Mouse (Mus musculus) heart, embryonic 11.5 days (tissue): ENCODE results near the gene Dok1. TPM values are rescaled to one million over a fixed set of nuclear protein-coding genes. Genes with fewer than 3 reads are reported as not detected.

ENCODE experiments used
- ATAC-seq: fragments of 200-750 bp; cut with Nextera tagmentation; replicated peaks from 2 replicates; pipeline ENCODE4 v1.8.0; 2017; ENCODE audit warnings: moderate library complexity; ENCODE audit not compliant: insufficient number of reproducible peaks, low FRiP score, low TSS enrichment
- H3K27ac ChIP-seq: fragments of 300-500 bp; sonication (generic); 2 replicates; pipeline ENCODE4 v1.5.1; 2014; ENCODE audit warnings: mild to moderate bottlenecking, low read depth, low read length
- H3K27me3 ChIP-seq: fragments of 300-500 bp; sonication (generic); 2 replicates; pipeline ENCODE4 v1.6.1; 2014; ENCODE audit warnings: mild to moderate bottlenecking, low read length, mixed read lengths; ENCODE audit not compliant: control insufficient read depth, insufficient read depth
- H3K36me3 ChIP-seq: fragments of 300-500 bp; sonication (generic); 2 replicates; pipeline ENCODE4 v1.6.1; 2014; ENCODE audit warnings: mild to moderate bottlenecking, low read length, moderate library complexity, mixed read lengths; ENCODE audit not compliant: control insufficient read depth, insufficient read depth
- H3K4me1 ChIP-seq: fragments of 300-500 bp; sonication (generic); 2 replicates; pipeline ENCODE4 v1.6.1; 2014; ENCODE audit warnings: low read length; ENCODE audit not compliant: control insufficient read depth, insufficient read depth
- H3K4me2 ChIP-seq: fragments of 300-500 bp; sonication (generic); 2 replicates; pipeline ENCODE4 v1.6.1; 2014; ENCODE audit warnings: mild to moderate bottlenecking, moderate library complexity
- H3K4me3 ChIP-seq: fragments of 300-500 bp; sonication (generic); 2 replicates; pipeline ENCODE4 v1.5.1; 2014; ENCODE audit warnings: low read depth, low read length
- H3K9ac ChIP-seq: fragments of 300-500 bp; sonication (generic); 2 replicates; pipeline ENCODE4 v1.6.1; 2014; ENCODE audit warnings: mild to moderate bottlenecking, low read depth, low read length, moderate library complexity
- H3K9me3 ChIP-seq: fragments of 300-500 bp; sonication (generic); replicated peaks from 2 replicates; pipeline ENCODE4 v1.6.1; 2016; ENCODE audit warnings: low read length; ENCODE audit not compliant: control insufficient read depth
- WGBS: fragments of 180-500 bp; shearing (Covaris S2); extraction: QIAGEN DNeasy Blood & Tissue Kit; methylation state at CpG from one replicate; pipeline ENCODE4 v1.1.7; 2014; ENCODE audit not compliant: insufficient replicate concordance; 5-methylcytosine and 5-hydroxymethylcytosine counted together
- polyA plus RNA-seq: library from polyadenylated mRNA; unstranded; fragments of >200 nt; fragmentation: Nextera tagmentation; extraction: Ambion mirVana; gene quantifications from 2 replicates; pipeline ENCODE4 v1.2.1, GENCODE M21; 2014

The Dok1 gene
- polyA plus RNA-seq, 1 experiment from 2014 or later: 6.8 TPM

DNA sequence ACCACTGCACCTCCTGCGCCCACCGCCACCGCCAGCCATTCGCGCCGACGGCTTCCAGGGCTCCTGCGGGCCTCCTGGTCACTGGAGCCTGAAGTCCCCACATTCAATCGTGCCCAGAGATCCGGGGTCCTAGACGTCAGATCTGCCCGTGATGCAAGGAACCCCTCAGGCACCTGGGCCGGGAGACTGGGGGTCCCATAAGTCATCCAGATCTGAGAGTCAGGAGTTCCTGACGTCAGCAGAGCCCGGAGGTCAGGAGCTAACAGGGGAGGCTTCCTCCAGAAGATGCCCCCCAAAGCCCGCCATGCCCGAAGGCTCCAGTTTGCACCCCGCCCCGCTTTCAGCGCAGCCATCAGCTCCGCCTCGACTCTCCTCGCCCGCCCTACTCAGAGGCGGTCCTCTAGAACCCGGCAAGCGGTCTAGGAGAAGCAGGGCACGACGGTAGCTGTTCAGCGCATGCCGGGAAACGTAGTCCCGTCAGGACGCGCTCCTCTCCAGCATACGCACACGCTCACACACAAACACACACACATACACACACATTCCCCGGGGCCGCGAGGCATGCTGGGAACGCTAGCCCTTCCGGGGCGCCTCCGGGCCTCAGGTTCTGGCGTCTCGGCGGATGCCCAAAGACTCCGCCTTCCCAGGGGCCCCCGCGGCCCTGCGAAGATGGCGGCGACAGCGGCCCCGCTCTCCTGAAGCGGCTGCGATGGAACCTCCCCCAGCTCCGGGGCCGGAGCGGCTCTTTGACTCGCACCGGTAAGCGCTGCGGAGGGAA lies 21.0 kb upstream of the Dok1 start, which contains the start of gene Aup1:
TSS of gene Aup1 (plus strand) at position 448 of the 778 bp plus-strand sequence.
- peaks cover 10% of the 10 kb centered on the region for H3K27me3 ChIP-seq
- peaks cover 17% of the 10 kb centered on the region for H3K4me1 ChIP-seq
- peaks cover 7% of the 10 kb centered on the region; the same call in 1 of the 2 replicates for H3K36me3 ChIP-seq
- H3K9me3 ChIP-seq: no peaks in the 10 kb centered on the region
- peak within 1 kb of the TSS; percentile 97 for H3K9ac ChIP-seq
- peak within 1 kb of the TSS; percentile 83 for H3K27ac ChIP-seq
- peak within 1 kb of the TSS; percentile 96 for H3K4me3 ChIP-seq
- WGBS: under 1% methylated on average over 63 of the region's 64 CpGs
- peak within 1 kb of the TSS; percentile 81 for H3K4me2 ChIP-seq
- peak; percentile 93 for ATAC-seq

DNA sequence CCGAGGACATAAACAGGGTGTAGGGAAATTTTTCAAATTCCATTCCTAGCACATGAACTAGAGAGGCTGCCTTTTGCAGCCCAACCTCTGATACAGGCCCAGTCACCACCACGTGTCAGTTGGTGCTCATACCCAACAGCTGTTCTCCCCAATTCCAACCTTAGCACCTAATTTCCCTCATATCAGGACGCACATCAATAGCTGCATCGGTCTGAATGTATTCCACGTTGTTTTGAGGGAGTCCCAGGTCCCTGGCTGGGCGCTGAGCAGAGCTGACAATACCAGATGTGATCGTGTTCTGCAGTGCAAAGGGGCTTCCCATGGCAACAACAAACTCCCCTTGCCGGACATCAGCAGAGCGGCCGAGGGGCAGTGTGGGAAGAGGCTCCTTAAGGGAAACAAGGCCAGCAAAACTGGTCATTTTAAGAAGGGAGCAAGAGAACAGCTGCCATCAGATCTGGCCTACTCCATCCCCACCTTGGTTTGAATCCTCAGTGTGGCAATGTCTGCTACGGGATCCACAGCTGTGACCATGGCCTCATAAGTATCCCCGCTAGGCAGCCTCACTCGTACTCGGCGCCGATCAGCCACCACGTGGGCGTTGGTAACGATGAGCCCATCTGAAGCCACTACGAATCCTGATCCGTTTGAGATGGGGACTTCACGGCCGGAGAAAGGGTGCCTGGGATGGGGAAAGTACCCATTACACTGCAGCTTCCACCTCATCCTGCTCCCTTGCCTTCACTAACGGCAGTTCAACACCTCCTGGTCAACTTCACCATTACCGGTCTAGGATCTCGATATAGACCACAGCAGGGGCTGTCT lies 20.1 kb upstream of the Dok1 start:
- Histone ChIP-seq H3K27ac (peak overlapping the region; percentile 83), H3K4me3 (peak overlapping the region; percentile 96), H3K4me2 (peak overlapping the region; percentile 81), H3K27me3 (peaks cover 18% of the 10 kb centered on the region), H3K9me3 (no peaks in the 10 kb centered on the region), H3K36me3 (peaks cover 7% of the 10 kb centered on the region; the same call in 1 of the 2 replicates), H3K9ac (peak overlapping the region; percentile 97), H3K4me1 (peaks cover 17% of the 10 kb centered on the region)
- WGBS: 2% methylated on average over 26 of the region's 26 CpGs
- no peak for ATAC-seq

DNA sequence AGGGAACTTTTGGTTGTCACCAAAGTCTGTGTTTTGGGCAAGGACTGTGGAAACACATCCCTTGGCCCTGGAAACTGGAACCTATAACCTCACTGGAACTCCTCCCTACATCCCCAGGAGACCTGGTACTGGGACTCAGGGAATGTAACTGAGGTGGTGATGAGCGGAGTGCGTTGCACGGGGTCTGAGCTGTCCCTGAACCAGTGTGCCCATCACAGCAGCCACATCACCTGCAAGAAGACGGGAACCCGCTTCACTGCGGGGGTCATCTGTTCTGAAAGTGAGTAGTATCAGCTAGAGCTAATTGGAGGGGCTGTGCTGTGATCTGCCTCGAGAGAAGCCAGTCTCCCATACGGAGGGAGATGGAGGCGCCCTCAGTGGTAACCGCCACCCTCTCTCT lies 16.1 kb upstream of the Dok1 start:
- H3K4me1 ChIP-seq: peaks cover 10% of the 10 kb centered on the region
- H3K4me2 ChIP-seq: no peak overlapping the region
- H3K27me3 ChIP-seq: peaks cover 18% of the 10 kb centered on the region
- no peak for ATAC-seq
- H3K36me3 ChIP-seq: 0 out of 2 replicates have a peak, but pooled peaks cover 3% of the 10 kb centered on the region
- 59% methylated on average over 10 of the region's 10 CpGs for WGBS
- no peak overlapping the region for H3K9ac ChIP-seq
- no peak overlapping the region for H3K4me3 ChIP-seq
- no peak overlapping the region for H3K27ac ChIP-seq
- H3K9me3 ChIP-seq: no peaks in the 10 kb centered on the region

DNA sequence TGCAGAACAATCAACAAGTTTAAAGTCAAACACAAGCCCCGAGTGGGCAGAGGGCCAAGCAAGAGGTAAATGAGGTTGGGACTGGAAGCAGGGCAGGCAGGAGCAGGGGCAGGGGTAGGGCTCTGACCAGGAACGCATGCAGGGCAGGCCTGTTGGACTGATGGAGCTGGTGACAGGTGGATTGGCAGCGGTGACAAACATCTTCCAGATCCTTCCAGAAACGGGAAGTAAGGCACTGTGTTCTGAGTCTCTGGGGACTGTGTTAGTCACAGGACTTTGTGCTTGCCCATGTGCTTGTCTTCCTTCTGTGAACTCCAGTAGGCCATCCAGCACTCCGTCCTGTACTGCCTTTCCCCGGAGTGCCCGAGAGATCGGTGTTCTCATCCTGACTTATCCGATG lies 11.5 kb upstream of the Dok1 start:
- H3K4me2 ChIP-seq: no peak overlapping the region
- WGBS: 39% methylated on average over 9 of the region's 9 CpGs
- ATAC-seq: peak; percentile 68

DNA sequence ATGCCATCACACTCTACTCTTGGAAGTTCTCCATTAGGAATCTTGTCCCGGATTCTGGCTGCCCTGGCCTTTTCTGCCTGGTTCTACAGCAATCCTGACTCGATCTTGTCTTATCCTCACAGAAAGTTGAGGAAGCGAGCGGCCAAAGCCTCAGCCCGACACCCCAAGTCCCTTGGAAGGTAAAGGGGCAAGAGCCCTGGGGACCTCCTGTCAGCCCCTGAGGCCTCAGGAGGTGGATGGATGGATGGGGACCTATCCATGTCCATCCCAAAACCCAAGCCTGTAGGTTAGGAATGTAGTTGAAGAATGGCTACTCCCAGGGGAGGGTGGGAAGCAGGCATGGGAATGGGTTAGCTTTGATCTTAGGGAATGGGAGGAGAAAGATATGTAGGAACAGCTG lies 10.7 kb upstream of the Dok1 start:
- no peak overlapping the region for H3K9ac ChIP-seq
- H3K27ac ChIP-seq: no peak overlapping the region

More for the DNA sequence above, 11.5 kb upstream of the Dok1 start:
- Histone ChIP-seq H3K9me3 (no peaks in the 10 kb centered on the region), H3K27ac (peak overlapping the region; percentile 54; the same call in 1 of the 2 replicates), H3K4me3 (no peak overlapping the region), H3K27me3 (peaks cover 22% of the 10 kb centered on the region), H3K36me3 (no peaks in the 10 kb centered on the region), H3K4me1 (peaks cover 11% of the 10 kb centered on the region), H3K9ac (no peak overlapping the region)

DNA sequence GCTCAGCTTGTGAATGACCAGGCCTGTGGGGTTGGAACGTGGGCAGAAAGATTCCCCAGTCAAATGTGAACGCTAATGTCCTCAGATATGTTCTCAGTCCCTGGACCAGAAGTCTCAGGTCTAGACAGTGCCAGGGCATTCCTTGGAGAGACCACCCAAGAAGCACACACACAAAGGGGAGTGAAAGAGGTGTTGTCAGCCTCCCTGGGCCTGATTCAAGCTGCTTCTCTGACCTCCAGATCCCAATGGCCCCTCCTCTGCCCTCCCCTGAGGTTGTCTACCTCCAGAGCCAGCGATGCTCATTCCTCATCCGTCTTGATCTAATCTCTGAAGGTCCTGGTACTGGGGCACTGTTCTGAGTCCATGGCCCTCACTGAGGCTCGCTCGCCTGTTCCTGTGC lies 10.3 kb upstream of the Dok1 start:
- WGBS: 54% methylated on average over 6 of the region's 6 CpGs
- Histone ChIP-seq H3K27me3 (peaks cover 11% of the 10 kb centered on the region), H3K4me3 (no peak overlapping the region), H3K9me3 (no peaks in the 10 kb centered on the region), H3K4me1 (peaks cover 13% of the 10 kb centered on the region), H3K9ac (no peak overlapping the region), H3K36me3 (no peaks in the 10 kb centered on the region), H3K4me2 (no peak overlapping the region), H3K27ac (no peak overlapping the region)
- no peak for ATAC-seq

More for the DNA sequence above, 10.7 kb upstream of the Dok1 start:
- Histone ChIP-seq H3K4me1 (peaks cover 11% of the 10 kb centered on the region), H3K9me3 (no peaks in the 10 kb centered on the region), H3K36me3 (no peaks in the 10 kb centered on the region), H3K4me3 (no peak overlapping the region), H3K27me3 (peaks cover 15% of the 10 kb centered on the region), H3K4me2 (no peak overlapping the region)
- WGBS: 76% methylated on average over 5 of the region's 5 CpGs
- ATAC-seq: no peak

DNA sequence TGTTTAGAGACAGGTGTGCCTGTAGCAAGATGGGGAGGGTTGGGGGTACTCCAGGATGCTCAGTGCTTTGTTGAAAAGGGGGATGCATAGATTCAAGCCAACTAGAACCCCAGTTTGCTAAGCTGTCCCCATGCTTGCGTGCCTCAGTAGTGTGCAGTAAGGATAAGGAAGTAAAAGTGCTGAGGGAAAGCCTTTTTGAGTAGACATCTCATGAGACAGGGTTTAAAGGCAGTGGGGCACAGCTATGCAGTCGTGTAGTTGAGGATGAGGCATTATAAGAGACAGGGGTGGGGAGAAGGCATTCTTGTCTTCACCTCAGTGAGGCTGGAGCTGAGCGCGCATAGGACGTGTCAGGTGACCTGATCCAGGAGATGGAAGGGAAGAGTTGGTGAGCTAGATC lies 7.3 kb upstream of the Dok1 start:
- no peak for ATAC-seq
- Histone ChIP-seq H3K27me3 (peaks cover 16% of the 10 kb centered on the region), H3K4me1 (peaks cover 15% of the 10 kb centered on the region), H3K36me3 (no peaks in the 10 kb centered on the region), H3K9me3 (no peaks in the 10 kb centered on the region), H3K4me2 (no peak overlapping the region), H3K27ac (no peak overlapping the region), H3K4me3 (no peak overlapping the region), H3K9ac (no peak overlapping the region)
- 75% methylated on average over 5 of the region's 5 CpGs for WGBS

DNA sequence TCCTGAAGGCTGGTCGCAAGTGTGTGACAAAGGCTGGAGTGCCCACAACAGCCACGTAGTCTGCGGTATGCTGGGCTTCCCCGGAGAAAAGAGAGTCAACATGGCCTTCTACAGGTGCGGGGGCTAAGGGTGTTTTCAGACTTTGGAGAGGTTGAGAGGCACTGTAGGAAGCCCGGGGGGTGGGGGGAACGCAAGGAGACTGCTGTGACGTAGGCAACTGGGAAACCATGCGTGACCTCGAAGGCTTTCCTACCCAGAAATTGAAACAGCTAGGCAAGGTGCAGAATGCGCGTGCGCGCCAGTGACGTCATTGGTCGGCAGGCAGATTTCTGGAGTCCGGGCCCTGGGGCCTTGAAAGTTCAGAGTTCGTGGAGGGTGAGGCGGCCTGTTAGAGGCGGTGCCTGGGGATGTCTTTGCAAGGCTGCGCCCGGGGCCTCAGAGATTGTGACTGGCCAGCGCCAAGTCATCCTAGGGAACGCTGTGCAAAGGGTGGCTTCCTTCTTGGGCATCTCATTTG lies 5.3 kb upstream of the Dok1 start:
- Histone ChIP-seq H3K27ac (no peak overlapping the region), H3K9me3 (no peaks in the 10 kb centered on the region), H3K4me2 (peak overlapping the region; percentile 47), H3K36me3 (no peaks in the 10 kb centered on the region), H3K4me3 (peak overlapping the region; percentile 14), H3K27me3 (peaks cover 27% of the 10 kb centered on the region), H3K4me1 (peaks cover 17% of the 10 kb centered on the region), H3K9ac (no peak overlapping the region; the same call in 1 of the 2 replicates)
- ATAC-seq: peak; percentile 71
- 10% methylated on average over 24 of the region's 24 CpGs for WGBS
